Mouse (Mus musculus) cerebellum, adult 2 months (tissue): ENCODE measurements around the gene Trip4.

Source experiments
- CTCF ChIP-seq: fragments of 200-500 bp; IDR thresholded peaks from 2 replicates; pipeline ENCODE4 v1.5.1; 2011; ENCODE audit warnings: low read depth, mild to moderate bottlenecking, control low read depth, low read length, moderate library complexity, borderline replicate concordance; ENCODE audit not compliant: insufficient read depth
- POLR2A ChIP-seq: fragments of 200-500 bp; IDR thresholded peaks from 2 replicates; pipeline ENCODE4 v1.6.1; 2011; ENCODE audit warnings: low read length, control low read depth, borderline replicate concordance; ENCODE audit not compliant: insufficient read depth

- no peak for TF ChIP-seq CTCF
- TF ChIP-seq POLR2A = no peak
Measured at GRCm38 (mm10) chr9:65820301-65820700, 88.3 kb downstream of the Trip4 start.
